Mouse (Mus musculus) heart, embryonic 11.5 days (tissue): ENCODE results near the gene A930009A15Rik. TPM values are rescaled to one million over a fixed set of nuclear protein-coding genes. Genes with fewer than 3 reads are reported as not detected.
A peak's percentile ranks its signal among the peaks of the same experiment; 100 is the strongest.

Experiments used
- ATAC-seq: fragments of 200-750 bp; cut with Nextera tagmentation; replicated peaks from 2 replicates; pipeline ENCODE4 v1.8.0; 2017; ENCODE audit warnings: moderate library complexity; ENCODE audit not compliant: insufficient number of reproducible peaks, low FRiP score, low TSS enrichment
- H3K27ac ChIP-seq: fragments of 300-500 bp; sonication (generic); 2 replicates; pipeline ENCODE4 v1.5.1; 2014; ENCODE audit warnings: mild to moderate bottlenecking, low read depth, low read length
- H3K27me3 ChIP-seq: fragments of 300-500 bp; sonication (generic); 2 replicates; pipeline ENCODE4 v1.6.1; 2014; ENCODE audit warnings: mild to moderate bottlenecking, low read length, mixed read lengths; ENCODE audit not compliant: control insufficient read depth, insufficient read depth
- H3K36me3 ChIP-seq: fragments of 300-500 bp; sonication (generic); 2 replicates; pipeline ENCODE4 v1.6.1; 2014; ENCODE audit warnings: mild to moderate bottlenecking, low read length, moderate library complexity, mixed read lengths; ENCODE audit not compliant: control insufficient read depth, insufficient read depth
- H3K4me1 ChIP-seq: fragments of 300-500 bp; sonication (generic); 2 replicates; pipeline ENCODE4 v1.6.1; 2014; ENCODE audit warnings: low read length; ENCODE audit not compliant: control insufficient read depth, insufficient read depth
- H3K4me2 ChIP-seq: fragments of 300-500 bp; sonication (generic); 2 replicates; pipeline ENCODE4 v1.6.1; 2014; ENCODE audit warnings: mild to moderate bottlenecking, moderate library complexity
- H3K4me3 ChIP-seq: fragments of 300-500 bp; sonication (generic); 2 replicates; pipeline ENCODE4 v1.5.1; 2014; ENCODE audit warnings: low read depth, low read length
- H3K9ac ChIP-seq: fragments of 300-500 bp; sonication (generic); 2 replicates; pipeline ENCODE4 v1.6.1; 2014; ENCODE audit warnings: mild to moderate bottlenecking, low read depth, low read length, moderate library complexity
- H3K9me3 ChIP-seq: fragments of 300-500 bp; sonication (generic); replicated peaks from 2 replicates; pipeline ENCODE4 v1.6.1; 2016; ENCODE audit warnings: low read length; ENCODE audit not compliant: control insufficient read depth
- WGBS: fragments of 180-500 bp; shearing (Covaris S2); extraction: QIAGEN DNeasy Blood & Tissue Kit; methylation state at CpG from one replicate; pipeline ENCODE4 v1.1.7; 2014; ENCODE audit not compliant: insufficient replicate concordance; 5-methylcytosine and 5-hydroxymethylcytosine counted together
- polyA plus RNA-seq: library from polyadenylated mRNA; unstranded; fragments of >200 nt; fragmentation: Nextera tagmentation; extraction: Ambion mirVana; gene quantifications from 2 replicates; pipeline ENCODE4 v1.2.1, GENCODE M21; 2014

A930009A15Rik gene
- polyA plus RNA-seq, 1 experiment from 2014 or later = not detected

GRCm38 (mm10) chr10:115571317-115571716, 1.5 kb downstream of the A930009A15Rik start:
- Histone ChIP-seq H3K36me3 (no peaks in the 10 kb centered on the region), H3K9me3 (no peaks in the 10 kb centered on the region), H3K4me1 (no peaks in the 10 kb centered on the region), H3K4me3 (no peak overlapping the region), H3K27me3 (no peaks in the 10 kb centered on the region), H3K4me2 (no peak overlapping the region), H3K27ac (no peak overlapping the region), H3K9ac (no peak overlapping the region)
- WGBS = 75% methylated on average over 6 of the region's 6 CpGs
- ATAC-seq = no peak

- WGBS = 45% methylated on average over 3 of the region's 3 CpGs
- no peaks in the 10 kb centered on the region for H3K9me3 ChIP-seq
- H3K27me3 ChIP-seq = no peaks in the 10 kb centered on the region
- no peaks in the 10 kb centered on the region for H3K36me3 ChIP-seq
- no peak for ATAC-seq
- H3K9ac ChIP-seq = no peak overlapping the region
- no peak overlapping the region for H3K4me2 ChIP-seq
- no peak overlapping the region for H3K27ac ChIP-seq
- no peak overlapping the region for H3K4me3 ChIP-seq
- H3K4me1 ChIP-seq = no peaks in the 10 kb centered on the region
Observed at GRCm38 (mm10) chr10:115571734-115572440, 2.1 kb downstream of the A930009A15Rik start.

DNA sequence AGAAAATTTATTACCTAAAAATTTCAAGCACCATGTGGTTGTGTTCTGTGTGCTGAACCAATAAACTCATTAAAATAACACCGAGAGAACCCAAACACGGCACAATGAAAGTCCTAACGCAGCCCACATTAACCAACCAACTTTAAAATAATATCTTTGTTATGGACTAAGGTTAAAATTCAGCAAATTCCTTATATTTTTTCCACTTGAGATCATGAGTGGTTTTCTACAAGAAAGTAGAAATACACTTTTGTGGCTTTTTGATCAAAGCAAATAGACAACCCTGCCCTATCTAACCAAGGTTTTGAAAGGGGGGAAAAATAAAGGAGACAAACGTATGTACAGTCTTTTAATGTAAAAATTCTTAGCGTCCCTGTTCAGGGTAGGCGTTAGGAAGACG, 9.3 kb downstream of the A930009A15Rik start:
- H3K9me3 ChIP-seq = no peaks in the 10 kb centered on the region
- H3K4me3 ChIP-seq = no peak overlapping the region
- no peak for ATAC-seq
- peaks cover 5% of the 10 kb centered on the region for H3K27me3 ChIP-seq
- H3K36me3 ChIP-seq = no peaks in the 10 kb centered on the region
- no peak overlapping the region for H3K4me2 ChIP-seq
- H3K9ac ChIP-seq = no peak overlapping the region
- 71% methylated on average over 7 of the region's 7 CpGs for WGBS
- no peak overlapping the region for H3K27ac ChIP-seq
- H3K4me1 ChIP-seq = no peaks in the 10 kb centered on the region

DNA sequence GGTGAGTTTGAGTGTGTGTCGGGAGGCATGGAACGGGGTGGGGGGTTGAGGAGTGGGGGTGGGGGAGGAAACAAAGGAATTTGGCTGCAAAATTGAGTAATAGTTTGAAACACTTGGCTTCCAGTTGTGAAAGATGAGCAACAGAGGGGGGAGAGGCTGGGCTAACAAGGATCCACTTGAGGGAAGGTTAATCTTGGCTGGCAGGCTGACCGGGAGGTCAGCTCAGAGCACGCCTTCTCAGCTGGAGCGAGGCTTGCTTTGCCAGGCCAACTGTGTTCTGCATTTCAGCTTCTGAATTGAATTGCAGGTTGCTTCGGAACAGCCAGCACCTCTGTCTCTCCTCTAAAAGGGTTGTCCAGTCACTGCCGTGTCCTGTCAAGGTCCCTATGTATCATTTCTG, 9.7 kb downstream of the A930009A15Rik start:
- Histone ChIP-seq H3K4me3 (no peak overlapping the region), H3K27ac (no peak overlapping the region), H3K9ac (no peak overlapping the region), H3K9me3 (no peaks in the 10 kb centered on the region), H3K27me3 (peaks cover 9% of the 10 kb centered on the region), H3K36me3 (no peaks in the 10 kb centered on the region), H3K4me2 (no peak overlapping the region), H3K4me1 (no peaks in the 10 kb centered on the region)
- WGBS = 32% methylated on average over 7 of the region's 7 CpGs
- no peak for ATAC-seq

GRCm38 (mm10) chr10:115581971-115582370, 12.2 kb downstream of the A930009A15Rik start:
- no peak overlapping the region for H3K4me3 ChIP-seq
- no peak overlapping the region for H3K4me2 ChIP-seq
- H3K36me3 ChIP-seq = no peaks in the 10 kb centered on the region
- H3K4me1 ChIP-seq = no peaks in the 10 kb centered on the region
- peaks cover 16% of the 10 kb centered on the region for H3K27me3 ChIP-seq
- no peak for ATAC-seq
- H3K9ac ChIP-seq = no peak overlapping the region
- H3K9me3 ChIP-seq = no peaks in the 10 kb centered on the region
- H3K27ac ChIP-seq = no peak overlapping the region
- 64% methylated on average over 9 of the region's 9 CpGs for WGBS

DNA sequence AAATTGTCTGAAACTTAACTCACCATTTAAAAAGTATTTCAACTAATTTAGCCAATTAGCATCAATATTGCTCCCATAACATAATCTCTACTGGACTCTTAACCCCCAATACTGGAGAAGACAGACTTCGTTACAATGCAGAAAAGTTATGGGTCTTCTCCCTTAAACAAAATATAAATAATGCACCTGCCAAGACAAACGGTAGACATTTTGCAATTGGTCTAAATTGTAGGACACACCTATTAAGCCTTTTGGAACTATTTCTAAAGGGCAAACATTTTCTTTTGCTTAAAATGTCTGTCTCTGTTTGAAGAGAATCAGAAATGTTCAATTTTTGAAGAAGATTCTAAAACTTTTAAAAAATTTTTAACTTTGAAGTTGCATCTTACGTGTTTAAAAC, 13.3 kb downstream of the A930009A15Rik start:
- Histone ChIP-seq H3K9ac (no peak overlapping the region), H3K4me2 (no peak overlapping the region), H3K4me3 (no peak overlapping the region), H3K27ac (no peak overlapping the region), H3K27me3 (peaks cover 22% of the 10 kb centered on the region), H3K36me3 (no peaks in the 10 kb centered on the region), H3K9me3 (no peaks in the 10 kb centered on the region), H3K4me1 (peaks cover 5% of the 10 kb centered on the region; the same call in 1 of the 2 replicates)
- ATAC-seq = no peak
- WGBS = 82% methylated on average over 3 of the region's 3 CpGs

DNA sequence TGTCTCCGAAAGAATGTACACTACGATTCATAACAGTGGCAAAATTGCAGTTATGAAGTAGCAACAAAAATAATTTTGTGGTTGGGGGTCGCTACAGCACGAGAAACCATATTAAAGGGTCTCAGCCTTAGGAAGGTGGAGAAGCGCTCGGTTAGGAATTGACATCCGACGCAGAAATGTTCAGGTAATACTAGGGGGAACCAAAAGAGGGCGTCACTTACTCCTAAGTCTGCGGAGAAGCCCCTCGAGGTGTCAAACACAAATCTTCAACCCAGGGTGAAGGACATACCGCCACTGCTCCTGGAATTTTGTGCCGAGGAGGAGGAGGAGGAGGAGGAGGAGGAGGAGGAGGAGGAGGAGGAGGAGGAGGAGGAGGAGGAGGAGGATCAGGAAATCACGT, 14.9 kb downstream of the A930009A15Rik start:
- peak overlapping the region; percentile 94; the same call in 1 of the 2 replicates for H3K4me2 ChIP-seq
- no peak overlapping the region for H3K27ac ChIP-seq
- peaks cover 32% of the 10 kb centered on the region for H3K27me3 ChIP-seq
- WGBS = 30% methylated on average over 12 of the region's 14 CpGs
- no peaks in the 10 kb centered on the region for H3K9me3 ChIP-seq
- no peak overlapping the region for H3K9ac ChIP-seq
- no peaks in the 10 kb centered on the region for H3K36me3 ChIP-seq
- H3K4me3 ChIP-seq = no peak overlapping the region
- peaks cover 6% of the 10 kb centered on the region; the same call in 1 of the 2 replicates for H3K4me1 ChIP-seq
- ATAC-seq = no peak

GRCm38 (mm10) chr10:115585491-115586245, 15.9 kb downstream of the A930009A15Rik start:
- 2% methylated on average over 21 of the region's 21 CpGs for WGBS
- Histone ChIP-seq H3K27me3 (peaks cover 35% of the 10 kb centered on the region), H3K4me3 (peak overlapping the region; percentile 49), H3K4me2 (peak overlapping the region; percentile 94), H3K27ac (no peak overlapping the region), H3K9me3 (no peaks in the 10 kb centered on the region), H3K4me1 (peaks cover 6% of the 10 kb centered on the region; the same call in 1 of the 2 replicates), H3K36me3 (no peaks in the 10 kb centered on the region), H3K9ac (no peak overlapping the region)
- ATAC-seq = no peak
